Mouse (Mus musculus) bone marrow macrophage, adult 2 months (primary cell): ENCODE data around the gene Upk1a. TPM values are rescaled to one million over a fixed set of nuclear protein-coding genes. Genes with fewer than 3 reads are reported as not detected.

Source experiments
- H3K27ac ChIP-seq: 2 replicates; pipeline ENCODE4 v1.5.1; 2012; ENCODE audit warnings: low read depth, low read length; ENCODE audit not compliant: insufficient read depth
- H3K4me1 ChIP-seq: 2 replicates; pipeline ENCODE4 v1.6.1; 2012; ENCODE audit warnings: low read length; ENCODE audit not compliant: control insufficient read depth, insufficient read depth
- H3K4me3 ChIP-seq: 2 replicates; pipeline ENCODE4 v1.5.1; 2012; ENCODE audit warnings: mild to moderate bottlenecking, low read length, moderate library complexity; ENCODE audit not compliant: insufficient read depth
- CTCF ChIP-seq: IDR thresholded peaks from 2 replicates; pipeline ENCODE4 v1.5.1; 2012; ENCODE audit warnings: low read depth, mild to moderate bottlenecking, low read length, moderate library complexity
- POLR2A ChIP-seq: IDR thresholded peaks from 2 replicates; pipeline ENCODE4 v1.6.1; 2012; ENCODE audit warnings: mild to moderate bottlenecking, low read depth, low read length, borderline replicate concordance
- polyA plus RNA-seq: library from polyadenylated mRNA; stranded (reverse); fragments of >200 nt; gene quantifications from 2 replicates; pipeline ENCODE4 v1.2.4, GENCODE M21; 2012; ENCODE audit not compliant: missing spikeins, insufficient read depth, insufficient read length

The Upk1a gene
- polyA plus RNA-seq, 1 experiment = not detected

DNA sequence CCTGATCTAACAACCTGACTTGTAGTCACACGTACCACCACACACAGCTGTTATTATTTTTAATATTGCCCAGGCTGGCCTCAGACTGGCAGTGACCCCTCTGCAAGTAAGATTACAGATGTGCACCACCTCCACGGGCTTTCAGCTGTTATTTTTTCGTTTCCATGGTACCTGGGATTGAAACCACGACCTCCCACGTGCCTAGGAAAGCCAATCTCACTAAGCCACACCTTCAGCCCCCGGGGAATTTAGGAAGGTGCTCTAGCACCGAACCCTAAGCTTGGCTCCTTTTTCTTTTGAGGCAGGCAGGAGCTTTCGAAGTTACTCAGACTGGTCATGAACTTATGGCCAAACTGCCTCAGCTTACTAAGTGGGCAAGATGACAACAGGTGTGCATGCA, 8.2 kb downstream of the Upk1a start:
- no peak overlapping the region for H3K27ac ChIP-seq
- H3K4me3 ChIP-seq = no peak overlapping the region
- 0 out of 2 replicates have a peak, but pooled peaks cover 4% of the 10 kb centered on the region for H3K4me1 ChIP-seq
- TF ChIP-seq CTCF = no peak
- TF ChIP-seq POLR2A = no peak

DNA sequence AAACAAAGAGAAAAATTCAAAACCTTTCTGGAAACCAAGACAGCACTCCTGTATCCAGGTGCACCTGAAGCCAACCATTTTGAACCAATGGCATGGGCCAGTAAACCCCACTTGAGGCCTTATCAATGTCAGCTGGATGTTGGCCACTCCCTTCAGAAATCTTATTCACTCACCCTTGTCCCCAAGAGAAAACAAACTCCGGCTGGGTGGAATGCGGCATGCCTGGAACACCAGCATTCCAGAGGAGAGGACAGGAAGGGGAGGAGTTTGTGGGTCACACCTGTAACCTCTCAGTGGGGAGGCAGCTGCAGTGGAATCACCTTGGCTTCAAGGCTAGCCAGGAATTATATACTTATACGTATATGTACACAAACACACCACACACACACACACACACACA, 10.1 kb downstream of the Upk1a start:
- no peak for TF ChIP-seq CTCF
- no peak for TF ChIP-seq POLR2A
- H3K4me3 ChIP-seq = no peak overlapping the region
- no peak overlapping the region for H3K27ac ChIP-seq
- H3K4me1 ChIP-seq = 0 out of 2 replicates have a peak, but pooled peaks cover 4% of the 10 kb centered on the region

DNA sequence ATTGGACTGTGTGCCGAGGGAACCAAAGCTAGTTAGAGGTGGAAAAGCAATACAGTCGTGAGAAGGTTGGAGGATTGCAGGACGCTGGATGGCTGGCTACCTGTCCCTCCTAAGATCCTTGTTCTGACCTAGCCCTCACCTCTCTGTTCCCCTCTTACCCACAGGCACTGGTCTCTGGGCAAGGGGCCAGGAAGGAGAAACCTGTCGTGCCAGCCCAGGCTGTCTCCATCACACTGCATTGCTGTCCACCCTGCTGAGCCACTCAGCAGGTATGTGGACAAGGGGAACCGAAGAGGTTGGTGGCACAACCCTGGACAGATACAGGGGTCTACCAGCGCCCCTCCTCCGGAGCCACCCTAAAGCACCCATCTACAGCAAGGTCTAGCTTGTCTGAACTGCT, 12.0 kb downstream of the Upk1a start:
- TF ChIP-seq CTCF (no peak), POLR2A (no peak)
- 0 out of 2 replicates have a peak, but pooled peaks cover 4% of the 10 kb centered on the region for H3K4me1 ChIP-seq
- no peak overlapping the region for H3K4me3 ChIP-seq
- H3K27ac ChIP-seq = no peak overlapping the region

DNA sequence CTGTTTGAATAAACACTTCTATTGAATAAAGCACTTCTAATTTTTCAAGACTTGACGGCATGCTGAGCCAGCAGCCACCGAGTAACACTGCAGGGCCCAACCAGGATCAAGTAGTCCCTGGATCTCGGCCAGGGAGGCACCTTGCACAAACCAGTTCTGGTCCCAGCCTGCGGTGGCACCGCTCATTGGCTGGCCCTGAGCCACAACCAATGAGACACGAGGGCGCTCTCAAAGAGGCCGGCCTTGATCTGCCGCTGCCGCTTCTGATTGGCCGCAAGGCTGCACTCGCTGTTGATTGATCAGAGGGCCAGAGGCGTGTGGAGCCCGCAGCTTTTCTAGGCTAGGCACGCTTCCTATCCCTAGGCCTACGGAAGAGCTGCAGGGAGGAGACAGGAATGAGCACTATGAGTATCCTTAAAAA, 12.7 kb downstream of the Upk1a start:
- TF ChIP-seq CTCF = no peak
- TF ChIP-seq POLR2A = no peak
- Histone ChIP-seq H3K4me3 (no peak overlapping the region), H3K27ac (no peak overlapping the region), H3K4me1 (peaks cover 6% of the 10 kb centered on the region)

GRCm38 (mm10) chr7:30598786-30599185, 13.9 kb downstream of the Upk1a start, which contains the start of gene Zbtb32:
Zbtb32 (minus strand) TSS chr7:30598909.
- H3K4me1 ChIP-seq = peaks cover 17% of the 10 kb centered on the region
- TF ChIP-seq POLR2A (no peak), CTCF (no peak)
- no peak within 1 kb of the TSS for H3K27ac ChIP-seq
- no peak within 1 kb of the TSS for H3K4me3 ChIP-seq

GRCm38 (mm10) chr7:30596811-30597210, 15.8 kb downstream of the Upk1a start:
- no peak overlapping the region for H3K4me3 ChIP-seq
- H3K4me1 ChIP-seq = peaks cover 35% of the 10 kb centered on the region
- no peak overlapping the region for H3K27ac ChIP-seq
- TF ChIP-seq POLR2A (no peak), CTCF (no peak)

DNA sequence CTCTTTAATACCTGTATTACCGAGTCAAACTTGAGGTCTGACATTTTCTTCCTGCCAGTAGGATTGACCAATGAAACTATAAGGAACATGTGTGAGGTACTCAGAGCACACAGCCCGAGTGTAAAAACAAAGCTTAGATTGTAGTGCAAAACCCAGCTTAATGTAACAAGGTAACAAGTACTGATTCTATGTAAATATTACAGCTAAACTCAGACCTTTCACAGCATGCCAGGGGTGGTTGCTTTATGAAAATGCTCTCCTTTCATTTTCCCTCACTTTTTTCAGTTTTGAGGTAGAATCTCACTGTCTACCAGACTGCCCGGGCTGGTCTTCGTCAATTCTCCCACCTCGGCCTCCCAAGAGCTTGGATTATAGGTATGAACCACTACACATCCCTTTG, 16.6 kb downstream of the Upk1a start:
- TF ChIP-seq CTCF (no peak), POLR2A (no peak)
- H3K4me1 ChIP-seq = peaks cover 39% of the 10 kb centered on the region
- no peak overlapping the region for H3K27ac ChIP-seq
- H3K4me3 ChIP-seq = no peak overlapping the region

DNA sequence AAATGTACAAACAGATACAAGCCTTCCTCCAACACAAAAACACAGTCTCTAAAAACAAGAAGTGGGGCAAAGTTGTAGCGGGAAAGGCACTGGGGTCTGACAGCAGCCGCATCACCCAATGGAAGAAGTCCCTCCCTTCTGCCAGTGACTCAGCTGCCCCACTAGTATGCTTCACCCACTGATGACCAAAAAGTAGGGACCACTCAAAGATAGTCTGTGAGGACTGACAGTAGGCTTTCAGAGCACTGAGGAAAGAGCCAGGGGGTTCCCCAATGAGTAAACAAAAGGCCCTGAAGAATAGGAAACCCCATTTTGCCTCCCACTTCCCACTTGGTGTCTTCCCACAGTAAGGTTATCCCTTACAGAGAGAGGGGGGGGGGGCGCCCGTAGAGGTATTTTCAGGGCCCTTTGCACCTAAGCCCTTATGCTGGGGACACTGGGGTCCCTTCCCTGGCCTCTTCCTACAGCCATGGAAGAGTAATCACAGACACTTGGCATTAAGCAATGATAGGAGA, 18.1 kb downstream of the Upk1a start:
- TF ChIP-seq POLR2A (no peak), CTCF (no peak)
- H3K4me3 ChIP-seq = no peak overlapping the region
- H3K27ac ChIP-seq = no peak overlapping the region
- H3K4me1 ChIP-seq = peaks cover 39% of the 10 kb centered on the region

GRCm38 (mm10) chr7:30593579-30594509, 18.8 kb downstream of the Upk1a start:
- no peak for TF ChIP-seq CTCF
- no peak for TF ChIP-seq POLR2A
- H3K27ac ChIP-seq = no peak overlapping the region
- H3K4me3 ChIP-seq = no peak overlapping the region
- H3K4me1 ChIP-seq = peaks cover 39% of the 10 kb centered on the region
